Mouse (Mus musculus) cerebellum, adult 9-10 months (tissue): ENCODE measurements around the gene Defb42.

Experiments
- DNase-seq: peaks from one replicate; pipeline ENCODE4 v3.0.0; 2022

Defb42 gene

DNA sequence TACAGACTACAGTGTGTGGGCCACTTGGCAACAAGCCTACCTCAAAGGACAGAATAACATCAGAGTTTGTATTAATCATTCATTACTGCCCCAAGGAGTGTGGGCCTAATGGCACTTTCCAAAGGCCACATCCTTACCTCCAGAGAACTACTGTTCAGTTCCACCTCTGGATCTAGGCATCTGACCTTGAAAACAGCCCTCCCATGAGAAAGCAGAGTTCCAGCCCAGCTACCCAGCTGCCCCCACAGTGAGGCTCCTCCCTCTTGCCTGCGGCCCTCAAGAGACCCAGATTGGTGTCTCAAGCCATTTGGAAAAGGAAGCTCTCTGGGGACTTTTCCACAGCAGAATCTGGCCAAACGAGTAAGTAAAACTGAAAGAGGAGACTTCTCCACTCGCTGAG, at the start of gene Defb42:
TSS of gene Defb42 (plus strand) at position 301 of the 400 bp plus-strand sequence.
- DNase-seq, result no peak

DNA sequence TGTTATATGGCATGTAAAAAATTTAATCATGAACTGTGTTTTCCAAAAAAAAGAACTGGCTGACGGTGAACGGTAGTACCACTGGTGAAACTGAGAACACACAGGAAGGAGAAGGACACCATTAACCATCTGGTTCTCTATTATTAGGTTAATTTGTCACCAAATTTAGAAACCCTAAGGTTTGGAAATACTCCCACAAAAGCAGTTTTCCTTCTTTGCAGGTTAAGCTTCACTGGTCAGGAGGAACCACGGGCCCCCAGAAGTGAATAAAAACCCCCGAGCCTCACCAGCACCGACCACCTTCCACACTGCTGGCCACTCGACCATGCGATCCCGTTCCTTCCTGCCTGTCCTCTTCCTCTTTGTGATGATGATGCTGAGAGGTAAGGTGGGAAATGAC, 49.0 kb upstream of the Defb42 start, which contains the start of gene Defb47:
TSS of gene Defb47 (plus strand) at position 301 of the 400 bp plus-strand sequence.
- no peak for DNase-seq

DNA sequence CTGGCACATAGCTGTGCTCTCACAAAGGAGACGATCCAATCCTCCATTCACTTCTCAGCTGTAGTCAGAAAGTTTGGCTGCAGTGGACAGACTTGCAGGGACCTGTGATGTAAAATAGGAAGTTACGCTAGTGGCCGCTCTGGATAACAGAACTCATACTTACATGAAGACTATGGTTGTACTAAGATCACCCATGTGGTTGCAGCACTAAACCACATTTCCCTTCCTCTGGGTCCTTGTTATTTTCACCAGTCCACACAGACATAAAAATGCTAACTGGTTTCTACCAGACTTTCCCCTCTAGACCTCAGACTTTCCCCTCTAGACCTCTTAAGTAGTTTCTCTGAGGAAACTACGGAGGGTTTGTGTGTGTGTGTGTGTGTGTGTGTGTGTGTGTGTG, 47.8 kb upstream of the Defb42 start:
- DNase-seq, result no peak

DNA sequence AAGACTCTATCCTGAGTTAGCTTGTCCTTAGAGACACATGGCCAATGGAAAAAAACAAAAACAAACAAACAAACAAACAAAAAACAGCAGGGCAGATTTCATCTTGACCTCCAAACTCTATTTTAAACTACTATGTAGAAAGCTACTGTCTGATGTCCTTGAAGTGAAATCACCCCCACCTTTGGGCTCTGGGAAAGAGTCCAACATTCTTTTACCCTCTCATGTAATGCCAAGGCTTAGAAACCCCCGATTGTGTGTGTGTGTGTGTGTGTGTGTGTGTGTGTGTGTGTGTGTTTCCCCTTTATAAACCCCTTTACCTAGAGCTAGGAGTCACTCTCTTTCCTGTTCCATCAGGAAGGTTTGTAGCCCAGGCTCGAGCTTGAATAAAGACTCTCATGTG, 44.2 kb upstream of the Defb42 start:
- DNase-seq, result no peak

DNA sequence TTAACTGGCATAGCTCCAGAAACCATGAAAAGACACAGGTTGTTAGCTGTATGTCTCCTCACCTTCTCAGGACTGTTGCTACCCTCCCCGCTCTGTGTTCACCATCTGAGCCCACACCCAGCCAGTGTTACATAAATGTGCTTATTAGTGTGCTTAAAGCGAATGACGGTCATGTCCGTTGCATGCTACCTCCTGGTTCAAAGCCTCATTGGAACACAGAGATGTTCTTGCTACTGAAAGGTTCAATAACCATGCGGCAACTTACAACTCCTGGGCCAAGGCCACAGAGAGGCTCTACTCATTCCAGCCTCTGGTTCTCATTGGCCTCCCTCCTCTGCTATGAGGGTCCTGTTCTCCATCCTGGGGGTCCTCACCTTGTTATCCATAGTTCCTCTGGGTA, 35.3 kb upstream of the Defb42 start, which contains the start of gene Defb43:
TSS of gene Defb43 (plus strand) at position 301 of the 400 bp plus-strand sequence.
- no peak for DNase-seq

DNA sequence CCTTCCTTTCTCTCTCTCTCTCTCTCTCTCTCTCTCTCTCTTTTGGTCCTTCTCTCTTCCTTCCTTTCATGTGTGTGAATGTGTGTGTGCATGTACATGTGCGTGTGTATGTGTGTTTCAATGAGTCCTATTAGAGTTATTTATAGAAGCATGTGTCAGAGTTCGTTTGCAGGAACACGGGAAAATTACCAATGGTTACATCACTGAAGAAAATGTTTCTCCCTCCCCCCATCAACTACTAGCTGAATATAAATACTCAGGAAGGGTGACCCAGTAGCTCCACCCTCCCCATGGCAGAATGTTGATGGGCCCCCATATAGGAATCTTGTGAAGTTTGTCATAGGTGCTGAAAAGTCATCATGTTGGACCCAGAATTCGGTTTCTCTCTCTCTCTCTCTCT, 33.7 kb upstream of the Defb42 start:
- DNase-seq, result no peak

DNA sequence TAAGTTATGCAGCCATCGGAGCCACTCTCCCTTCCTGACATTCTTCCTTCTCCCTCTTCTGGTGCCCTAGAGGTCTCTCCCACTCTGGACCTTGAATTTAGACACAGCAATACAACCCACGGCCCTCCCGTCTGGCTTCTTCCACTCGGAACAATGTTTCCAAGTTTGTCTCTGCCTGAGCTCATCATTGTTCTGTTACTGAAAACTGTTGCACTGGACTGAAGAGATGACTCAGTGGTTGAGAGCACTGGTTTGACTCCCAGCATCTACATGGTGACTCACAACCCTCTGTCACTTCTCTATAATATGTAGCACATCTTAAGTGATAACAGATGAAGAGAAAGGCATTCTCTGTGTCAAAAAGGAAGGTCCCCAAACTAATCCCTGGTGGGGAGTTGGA, 32.1 kb upstream of the Defb42 start:
- DNase-seq, result no peak

DNA sequence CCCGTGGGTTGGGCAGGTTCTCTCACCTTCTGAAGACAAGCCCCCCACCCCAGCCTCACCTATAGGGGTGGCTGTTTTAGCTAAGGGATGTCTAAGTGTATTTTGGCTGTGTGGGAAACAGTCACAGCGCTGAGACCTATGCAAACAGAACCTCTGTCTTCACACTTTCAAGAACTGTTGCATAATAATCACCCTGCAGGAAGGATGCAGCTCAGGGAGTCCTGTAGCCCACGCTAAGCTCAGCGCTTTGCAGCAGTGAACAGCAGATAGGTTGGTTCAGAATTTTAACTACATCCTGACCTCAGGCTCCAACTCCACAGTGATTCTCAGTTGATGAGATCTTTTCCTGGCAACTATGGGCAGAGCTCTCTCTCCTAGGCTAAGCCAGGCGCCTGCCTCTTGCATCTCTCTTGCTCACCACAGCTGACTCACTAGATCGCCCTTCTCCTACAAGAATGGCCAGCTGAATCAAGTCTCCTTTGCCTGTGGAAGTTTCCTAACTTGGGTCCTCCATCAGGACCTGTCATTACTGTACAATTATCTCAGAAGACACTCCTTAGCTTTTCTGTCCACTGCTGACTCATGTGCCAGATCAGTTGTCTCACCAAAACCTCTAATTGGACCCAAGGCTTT, 26.2 kb upstream of the Defb42 start:
- no peak for DNase-seq

DNA sequence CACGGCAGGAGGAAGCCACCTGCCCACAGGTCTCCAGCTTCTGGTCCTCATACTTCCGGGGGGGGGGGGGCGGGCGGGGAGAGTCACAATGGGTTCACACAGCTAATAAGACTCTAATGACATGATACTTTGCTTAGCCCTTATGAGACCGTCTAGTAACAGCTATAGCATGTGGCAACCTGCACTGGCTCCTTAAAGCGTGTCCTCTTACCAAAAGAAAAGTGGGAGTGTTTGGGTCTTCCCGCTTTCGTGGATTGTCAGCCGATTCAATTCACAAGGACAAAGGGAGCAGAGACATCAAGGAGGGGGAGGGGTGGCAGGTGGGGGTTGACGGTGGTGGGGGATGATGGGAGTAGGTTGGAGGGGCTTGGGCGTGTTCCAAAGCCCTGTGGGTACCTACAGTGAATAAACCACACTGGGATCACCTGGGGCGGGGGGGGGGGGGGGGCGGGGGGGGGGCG, 3.1 kb downstream of the Defb42 start, which contains the start of gene Defb30:
TSS of gene Defb30 (minus strand) at position 51 of the 461 bp plus-strand sequence.
- no peak for DNase-seq

DNA sequence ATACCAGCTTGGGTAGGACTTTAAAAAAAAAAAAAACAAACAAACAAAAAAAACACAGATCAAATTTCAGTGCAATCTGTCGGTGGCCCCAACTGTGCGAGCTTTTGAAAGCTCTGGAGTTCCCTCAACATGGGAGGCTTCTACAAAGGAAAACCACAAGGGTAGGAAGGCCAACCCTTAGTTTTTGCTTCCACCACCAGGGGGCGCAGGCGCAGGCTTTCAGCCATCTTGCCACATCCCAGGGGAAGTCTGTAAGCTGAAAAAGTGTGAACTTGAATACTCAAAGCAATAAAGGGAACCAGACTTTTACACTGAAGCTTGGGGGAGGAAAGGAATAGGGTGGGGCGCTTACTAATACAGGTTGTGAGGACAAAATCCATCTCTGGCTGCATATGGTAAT, 4.0 kb downstream of the Defb42 start:
- peak; percentile 39 for DNase-seq

DNA sequence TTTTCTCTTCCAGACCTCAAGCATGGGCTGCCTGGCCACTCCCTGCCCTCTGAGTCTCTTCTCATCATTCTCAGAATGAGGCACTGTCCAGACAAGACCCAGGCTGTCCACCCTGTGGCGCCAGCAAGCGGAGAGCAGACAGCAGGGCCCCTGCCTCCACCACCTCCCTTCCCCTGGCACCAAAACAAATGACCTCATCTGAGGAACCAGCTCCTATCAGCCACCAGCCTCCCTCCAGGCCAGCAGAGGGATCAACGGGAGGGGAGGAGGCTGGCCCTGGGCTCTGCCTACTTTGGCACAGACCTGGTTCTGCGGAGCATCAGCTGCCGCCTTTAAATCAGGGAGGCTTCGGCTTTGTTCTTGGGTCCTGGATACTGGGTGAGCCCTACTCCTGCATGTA, 7.9 kb downstream of the Defb42 start:
- DNase-seq, result peak; percentile 95

DNA sequence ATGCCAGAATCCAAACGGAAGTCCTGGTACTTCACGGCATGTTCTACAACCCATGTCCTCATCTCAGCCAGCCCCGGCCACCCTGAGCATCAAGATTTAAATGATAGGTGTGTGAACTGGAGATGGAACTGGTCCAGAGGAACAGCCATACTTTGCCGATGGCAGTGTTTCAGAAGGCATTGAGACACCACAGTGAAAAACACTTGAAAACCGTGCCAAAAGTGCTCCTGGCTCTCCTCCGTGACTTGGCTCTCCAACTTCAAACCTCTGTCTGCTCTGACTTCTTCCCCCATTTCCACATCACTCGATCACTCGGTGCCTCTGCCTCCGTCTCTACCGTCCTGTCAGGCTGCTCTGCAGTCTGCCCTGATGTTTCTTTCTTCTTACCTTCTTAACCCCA, 13.6 kb downstream of the Defb42 start:
- no peak for DNase-seq

DNA sequence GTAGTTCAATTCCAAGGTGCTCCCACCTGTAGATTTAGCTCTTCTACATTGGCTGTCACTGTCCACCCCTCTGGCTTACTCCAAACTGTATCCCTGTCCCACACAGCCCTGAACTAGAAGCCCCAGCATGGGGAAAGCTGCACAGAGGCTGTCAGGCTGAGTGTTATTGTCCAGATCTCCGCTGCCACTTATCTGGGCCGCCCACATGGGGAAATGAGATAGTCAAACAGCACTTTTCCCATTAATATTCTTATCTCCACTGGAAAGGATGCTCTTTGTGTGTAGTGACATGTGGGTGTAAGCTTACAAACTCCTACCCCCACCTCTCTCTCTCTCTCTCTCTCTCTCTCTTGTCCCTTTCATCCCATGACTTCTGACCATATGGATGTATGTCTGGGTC, 15.4 kb downstream of the Defb42 start:
- no peak for DNase-seq

DNA sequence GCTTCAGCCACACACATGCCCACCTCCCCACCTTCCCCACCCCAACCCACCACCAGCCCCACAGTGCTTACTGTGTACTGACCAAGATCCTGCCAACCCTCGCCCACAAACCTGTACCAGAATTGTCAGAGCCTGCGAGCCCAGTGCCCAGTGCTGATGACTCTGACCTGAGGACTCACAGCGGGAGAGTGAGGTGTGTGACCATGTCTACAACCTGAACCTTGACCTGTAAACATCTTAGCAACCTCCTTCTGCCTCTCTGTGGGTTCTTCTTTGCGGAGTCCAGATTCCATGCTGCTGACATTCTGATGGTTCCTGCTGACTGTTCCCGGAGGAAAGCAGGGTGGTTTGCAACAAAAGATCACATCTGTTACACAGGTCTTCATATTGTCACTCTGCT, 18.6 kb downstream of the Defb42 start:
- no peak for DNase-seq

DNA sequence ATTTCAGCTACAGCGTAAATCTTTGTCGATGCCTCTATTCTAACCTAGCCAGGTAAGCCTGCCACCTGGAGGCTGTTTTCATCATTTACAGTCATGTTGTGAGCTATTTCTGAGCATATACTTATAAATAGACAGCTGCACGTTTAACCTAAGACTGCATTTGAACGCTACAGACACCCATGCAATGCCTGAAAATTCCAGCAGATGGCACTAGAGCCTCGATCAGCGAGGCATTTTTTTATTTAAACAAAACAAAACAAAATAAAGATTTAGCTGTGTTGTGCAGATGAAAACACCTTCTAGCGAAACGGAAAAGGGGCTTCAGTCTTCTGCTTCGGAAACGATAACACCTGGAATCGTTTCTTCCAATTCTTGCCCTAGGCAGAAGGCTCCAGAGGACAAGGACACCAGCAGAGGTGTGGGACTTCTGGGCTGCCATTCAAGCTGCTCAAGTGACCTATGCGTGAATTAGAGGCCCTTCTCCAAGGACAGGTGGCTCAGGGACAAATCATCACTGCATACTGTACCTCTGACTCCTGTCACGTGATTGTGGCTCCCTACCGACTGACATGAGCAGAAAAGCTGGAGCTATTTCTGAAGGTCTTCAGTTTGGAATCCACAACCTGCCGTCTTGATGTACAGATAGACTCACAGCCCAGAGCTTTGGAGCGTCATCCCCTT, 20.0 kb downstream of the Defb42 start:
- DNase-seq, result peak; percentile 69

DNA sequence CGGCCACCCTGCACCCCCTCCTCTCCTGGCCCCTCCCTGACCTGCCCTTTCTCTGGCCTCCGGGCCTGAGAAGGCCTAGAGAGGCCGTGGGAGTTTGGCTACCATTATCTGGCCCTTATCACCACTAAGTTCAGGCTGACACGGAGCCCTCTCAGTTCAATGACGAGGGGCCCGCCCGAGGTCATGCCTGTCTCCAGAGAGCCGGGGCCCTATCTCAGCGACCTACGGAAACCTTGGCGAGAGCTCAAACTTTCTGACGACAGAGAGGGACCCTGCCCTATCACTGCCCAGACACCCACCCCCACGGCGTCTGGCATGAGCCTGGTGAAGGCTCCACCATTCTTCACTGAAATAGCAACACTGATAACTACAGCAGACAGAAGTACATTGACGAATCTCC, 20.9 kb downstream of the Defb42 start:
- DNase-seq, result no peak
